In genomic region chr17:83057832-83058231, GRCm38 (mm10) we compare ENCODE assay signal across 26 mouse cellular contexts.
A peak's percentile ranks its signal among the peaks of the same experiment; 100 is the strongest.
DNase-seq lines count a peak whose midpoint lies in the region; ATAC-seq and TF ChIP-seq lines count a peak whose summit lies in the region.
"Had no signal": no experiment of that assay in that cellular context is flagged by ENCODE, and none has a peak within 500 bp of the region (broad histone marks: within the 10 kb centered on the region; RNA-seq: fewer than 3 reads in every experiment).

No protein-coding gene starts in this region.

- H3K36me3 ChIP-seq in liver, adult 2 months (ENCODE audit: control insufficient read depth, insufficient read depth, low read length): no peaks in the 10 kb centered on the region
- no peaks in the 10 kb centered on the region for H3K36me3 ChIP-seq in liver, embryonic 11.5 days (ENCODE audit: control insufficient read depth, insufficient read depth, low read length)
- H3K36me3 ChIP-seq in intestine, embryonic 14.5 days (ENCODE audit: control insufficient read depth, insufficient read depth, low read length): no peaks in the 10 kb centered on the region
- H3K36me3 ChIP-seq: forebrain, embryonic 12.5 days; heart, embryonic 15.5 days; hindbrain, embryonic 12.5 days; limb, embryonic 13.5 days; liver, embryonic 15.5 days; midbrain, embryonic 12.5 days; neural tube, embryonic 13.5 days had no signal

- no peak for ATAC-seq in liver, embryonic 11.5 days (replicated peaks; ENCODE audit: low FRiP score)
- peak; percentile 82 for ATAC-seq in intestine, embryonic 14.5 days (replicated peaks; ENCODE audit: low FRiP score, low TSS enrichment, low read depth)
- ATAC-seq: CD4-positive, CD25-positive, alpha-beta regulatory T cell, adult 4 months; forebrain, postnatal 0 days had no signal

- no peak overlapping the region for H3K9ac ChIP-seq in liver, adult 2 months (ENCODE audit: low read depth, low read length)
- no peak overlapping the region for H3K9ac ChIP-seq in liver, embryonic 11.5 days (ENCODE audit: low read depth, low read length)
- no peak overlapping the region for H3K9ac ChIP-seq in intestine, embryonic 14.5 days (ENCODE audit: low read length)
- H3K9ac ChIP-seq: forebrain, embryonic 12.5 days; forebrain, postnatal 0 days; heart, embryonic 15.5 days; hindbrain, embryonic 12.5 days; limb, embryonic 13.5 days; liver, embryonic 15.5 days; midbrain, embryonic 12.5 days; neural tube, embryonic 13.5 days had no signal

- H3K4me3 ChIP-seq in liver, adult 2 months (ENCODE audit: insufficient read depth, low read depth, low read length): no peak overlapping the region
- no peak overlapping the region for H3K4me3 ChIP-seq in liver, embryonic 11.5 days (ENCODE audit: low read depth, low read length)
- no peak overlapping the region for H3K4me3 ChIP-seq in intestine, embryonic 14.5 days (ENCODE audit: low read depth, low read length)
- H3K4me3 ChIP-seq: erythroblast, embryonic 14.5 days; forebrain, embryonic 12.5 days; heart, embryonic 15.5 days; hindbrain, embryonic 12.5 days; layer of hippocampus, adult 2 months; left cerebral cortex, adult 2 months; limb, embryonic 13.5 days; liver, embryonic 15.5 days; megakaryocyte, embryonic 14.5 days; midbrain, embryonic 12.5 days; neural tube, embryonic 13.5 days had no signal

- no peak for TF ChIP-seq CTCF in liver, adult 2 months (IDR thresholded peaks at IDR 0.05; ENCODE audit: low read depth, low read length)

- TF ChIP-seq POLR2A in liver, adult 2 months (IDR thresholded peaks at IDR 0.05; ENCODE audit: extremely low read depth, insufficient read depth, low read length): no peak

- H3K9me3 ChIP-seq in liver, embryonic 11.5 days (ENCODE audit: control insufficient read depth, low read length): no peaks in the 10 kb centered on the region
- no peaks in the 10 kb centered on the region for H3K9me3 ChIP-seq in intestine, embryonic 14.5 days (ENCODE audit: control insufficient read depth, low read length)
- H3K9me3 ChIP-seq: forebrain, embryonic 12.5 days; heart, embryonic 15.5 days; hindbrain, embryonic 12.5 days; limb, embryonic 13.5 days; liver, embryonic 15.5 days; midbrain, embryonic 12.5 days; neural tube, embryonic 13.5 days had no signal

- 7% methylated on average over 3 of the region's 3 CpGs for WGBS in liver, adult 2 months
- 20% methylated on average over 3 of the region's 3 CpGs for WGBS in liver, embryonic 11.5 days
- WGBS in intestine, embryonic 14.5 days: 29% methylated on average over 3 of the region's 3 CpGs

- no peaks in the 10 kb centered on the region for H3K79me2 ChIP-seq in liver, adult 2 months (ENCODE audit: control insufficient read depth, insufficient read depth, low read length)

- H3K4me1 ChIP-seq in liver, adult 2 months (ENCODE audit: control insufficient read depth, insufficient read depth, low read length): no peaks in the 10 kb centered on the region
- H3K4me1 ChIP-seq in liver, embryonic 11.5 days (replicated peaks; ENCODE audit: control insufficient read depth, insufficient read depth, low read length): no peaks in the 10 kb centered on the region
- H3K4me1 ChIP-seq in intestine, embryonic 14.5 days (replicated peaks; ENCODE audit: control insufficient read depth, insufficient read depth, low read length): no peaks in the 10 kb centered on the region
- H3K4me1 ChIP-seq: heart, embryonic 15.5 days; limb, embryonic 13.5 days; liver, embryonic 15.5 days; megakaryocyte, embryonic 14.5 days had no signal

- DNase-seq in liver, adult 2 months (ENCODE audit: extremely low read depth, low read depth, low spot score): peak; percentile 17
- no peak for DNase-seq in liver, embryonic 11.5 days (ENCODE audit: low spot score)
- peak; percentile 33 for DNase-seq in adrenal gland, postnatal 10 days
- no peak for DNase-seq in intestine, embryonic 14.5 days (ENCODE audit: low spot score)
- peak; percentile 90 for DNase-seq in yolk sac, embryonic 10.5 days (ENCODE audit: low spot score)
- no peak for DNase-seq in cerebellum, postnatal 10 days
- no peak for DNase-seq in right cerebral cortex, adult 2 months (ENCODE audit: low spot score in 2 of 2)
- DNase-seq: cerebellum, adult 11 months; cerebellum, adult 9-11 months; forebrain, postnatal 0 days; kidney, adult 2 months; kidney, postnatal 36 days; lung, postnatal 36 days; right cerebral cortex, postnatal 14 days had no signal

- no peak overlapping the region for H3K27ac ChIP-seq in liver, adult 2 months (replicated peaks; ENCODE audit: insufficient read depth, low read depth, low read length)
- H3K27ac ChIP-seq in liver, embryonic 11.5 days (ENCODE audit: low read depth, low read length): no peak overlapping the region
- no peak overlapping the region for H3K27ac ChIP-seq in intestine, embryonic 14.5 days (ENCODE audit: low read depth)
- H3K27ac ChIP-seq: forebrain, embryonic 12.5 days; heart, embryonic 15.5 days; hindbrain, embryonic 12.5 days; layer of hippocampus, adult 2 months; left cerebral cortex, adult 2 months; limb, embryonic 13.5 days; liver, embryonic 15.5 days; midbrain, embryonic 12.5 days; neural tube, embryonic 13.5 days had no signal

- no peak overlapping the region for H3K4me2 ChIP-seq in liver, embryonic 11.5 days
- H3K4me2 ChIP-seq in intestine, embryonic 14.5 days (ENCODE audit: low read length): no peak overlapping the region
- H3K4me2 ChIP-seq: forebrain, embryonic 12.5 days; heart, embryonic 15.5 days; hindbrain, embryonic 12.5 days; limb, embryonic 13.5 days; liver, embryonic 15.5 days; midbrain, embryonic 12.5 days; neural tube, embryonic 13.5 days had no signal

- 0 out of 2 replicates have a peak, but pooled peaks cover 2% of the 10 kb centered on the region for H3K27me3 ChIP-seq in liver, adult 2 months (ENCODE audit: control insufficient read depth, insufficient read depth, low read length)
- no peaks in the 10 kb centered on the region for H3K27me3 ChIP-seq in liver, embryonic 11.5 days (replicated peaks; ENCODE audit: control insufficient read depth, insufficient read depth, low read length)
- no peaks in the 10 kb centered on the region for H3K27me3 ChIP-seq in intestine, embryonic 14.5 days (replicated peaks; ENCODE audit: control insufficient read depth, insufficient read depth, low read length)
- H3K27me3 ChIP-seq: forebrain, embryonic 12.5 days; heart, embryonic 15.5 days; hindbrain, embryonic 12.5 days; liver, embryonic 15.5 days; megakaryocyte, embryonic 14.5 days; neural tube, embryonic 13.5 days had no signal

Comparison
In these comparisons a context has a peak if more than half of its experiments do, and no peak if none do; other contexts are left out.
1. DNase-seq: peak in liver, adult 2 months (single experiment), adrenal gland, postnatal 10 days (single experiment) and yolk sac, embryonic 10.5 days (single experiment); none in liver, embryonic 11.5 days (single experiment), intestine, embryonic 14.5 days (single experiment), cerebellum, postnatal 10 days (0 of 2) and right cerebral cortex, adult 2 months (0 of 2).